Mouse (Mus musculus) naive thymus-derived CD4-positive, alpha-beta T cell, adult 2 months (primary cell): ENCODE measurements around the gene Gss.

Experiments
- DNase-seq: peaks from one replicate; pipeline ENCODE4 v3.0.0-alpha.2; 2011; ENCODE audit warnings: low read depth

The Gss gene

GRCm38 (mm10) chr2:155573996-155574395 is 18.6 kb downstream of the Gss start:
- DNase-seq, result no peak

- no peak for DNase-seq
Observed at GRCm38 (mm10) chr2:155573001-155573400, 19.6 kb downstream of the Gss start.

- DNase-seq, result no peak
Observed at GRCm38 (mm10) chr2:155569223-155569807, 23.3 kb downstream of the Gss start.

GRCm38 (mm10) chr2:155567751-155568150 is 24.9 kb downstream of the Gss start:
- DNase-seq, result no peak

- DNase-seq, result no peak
Observed at GRCm38 (mm10) chr2:155562934-155563333, 29.7 kb downstream of the Gss start.

DNA sequence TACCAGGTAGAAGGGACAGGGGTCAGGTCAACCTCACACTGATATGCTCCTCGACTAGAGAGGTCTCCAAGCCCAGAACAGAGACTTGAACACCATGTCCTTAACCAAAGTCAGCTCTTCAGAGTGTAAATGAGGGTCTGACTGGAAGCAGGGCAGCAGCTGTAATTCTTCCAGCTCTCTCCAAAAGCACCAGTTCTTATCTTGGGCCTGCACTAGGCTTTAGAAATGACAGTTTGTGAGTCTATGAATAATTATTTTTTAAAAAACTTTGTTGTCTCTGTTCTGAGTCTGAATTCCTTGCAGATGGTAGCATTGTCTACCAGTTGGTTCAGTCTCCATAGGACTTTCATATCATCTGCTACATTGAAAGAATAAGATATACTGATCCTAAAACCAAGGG is 30.4 kb downstream of the Gss start:
- DNase-seq, result no peak

DNA sequence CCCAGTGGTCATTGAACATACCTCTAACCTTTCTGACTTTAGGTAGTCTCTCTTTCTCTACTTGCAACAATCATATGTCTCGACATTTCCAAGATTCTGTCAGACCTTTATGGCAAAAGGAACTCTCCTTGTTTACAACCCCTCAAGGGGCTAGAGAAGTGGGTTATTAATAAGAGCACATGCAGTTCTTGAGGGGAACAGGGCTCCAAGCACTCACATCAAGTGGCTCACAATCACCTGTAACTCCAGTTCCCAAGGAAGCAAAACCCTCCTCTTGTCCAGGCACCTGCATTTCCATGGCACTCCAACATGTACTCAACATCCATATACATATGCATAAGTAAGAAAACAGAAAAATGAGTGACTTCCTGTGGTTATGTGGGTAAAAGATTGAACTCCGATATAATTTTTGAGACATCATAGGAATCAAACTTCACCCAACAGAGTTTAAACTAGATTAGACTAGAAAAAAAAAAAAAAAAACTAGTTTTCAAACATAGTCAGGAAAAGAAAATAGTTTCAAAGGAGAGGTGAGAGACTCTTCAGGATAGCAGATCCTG is 38.1 kb downstream of the Gss start:
- DNase-seq, result peak; percentile 64

DNA sequence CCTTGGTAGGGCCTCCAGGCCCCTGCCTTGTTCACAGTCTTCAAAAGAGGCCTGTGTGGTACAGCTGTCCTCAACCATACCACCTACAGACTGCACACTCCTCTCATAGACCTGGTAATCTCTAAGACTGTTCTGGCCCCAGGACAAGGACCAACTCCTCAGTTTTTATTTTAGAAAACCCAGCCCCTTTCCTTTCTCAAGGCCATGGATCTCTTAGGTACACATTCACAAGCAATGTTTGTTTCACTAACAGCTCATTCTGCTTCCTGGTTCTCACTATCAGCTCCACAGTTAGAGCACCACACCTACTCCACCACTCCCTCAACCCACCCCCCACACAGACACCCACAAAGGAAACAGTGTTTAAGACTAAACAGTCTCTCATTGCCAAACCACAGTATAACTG is 39.7 kb downstream of the Gss start:
- peak; percentile 74 for DNase-seq

DNA sequence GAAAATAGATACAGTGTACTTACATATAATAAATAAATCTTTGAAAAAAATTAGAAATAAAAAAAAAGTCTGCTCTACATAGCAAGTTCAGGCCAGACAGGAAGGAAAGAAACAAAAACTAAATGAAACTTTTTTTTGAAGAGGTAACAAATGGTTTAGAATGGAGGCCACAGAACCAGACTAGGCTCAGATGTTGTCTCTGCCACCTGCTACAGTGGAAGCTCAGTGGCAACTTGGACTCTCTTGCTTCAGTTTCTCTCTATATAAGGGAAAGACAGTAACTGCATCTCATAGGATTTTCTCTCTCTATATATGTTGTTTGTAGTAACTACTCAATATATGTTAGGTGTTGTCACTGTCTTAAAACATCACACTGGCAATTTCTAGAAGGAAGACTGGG is 40.3 kb downstream of the Gss start:
- peak; percentile 41 for DNase-seq

DNA sequence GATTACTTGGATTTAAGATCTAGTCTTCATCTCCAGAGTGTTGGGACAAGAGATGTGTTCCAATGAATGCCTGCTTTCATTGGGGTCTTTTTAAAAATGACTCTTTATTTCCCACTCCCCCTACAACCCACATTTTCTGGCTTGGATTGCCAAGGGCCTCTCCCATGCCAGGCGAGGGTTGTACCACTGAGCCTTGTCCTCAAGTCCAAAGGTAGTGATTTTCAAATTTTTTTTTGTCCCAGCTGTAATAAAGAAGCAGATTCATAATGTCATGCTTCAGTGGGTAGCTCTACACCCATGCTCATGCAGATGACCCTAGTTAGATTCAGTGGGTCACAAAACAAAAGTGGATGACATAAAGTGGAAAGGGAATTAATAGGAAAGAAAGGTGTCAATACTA is 45.7 kb downstream of the Gss start:
- no peak for DNase-seq

- DNase-seq, result no peak
Observed at GRCm38 (mm10) chr2:155540822-155541458, 51.7 kb downstream of the Gss start.

DNA sequence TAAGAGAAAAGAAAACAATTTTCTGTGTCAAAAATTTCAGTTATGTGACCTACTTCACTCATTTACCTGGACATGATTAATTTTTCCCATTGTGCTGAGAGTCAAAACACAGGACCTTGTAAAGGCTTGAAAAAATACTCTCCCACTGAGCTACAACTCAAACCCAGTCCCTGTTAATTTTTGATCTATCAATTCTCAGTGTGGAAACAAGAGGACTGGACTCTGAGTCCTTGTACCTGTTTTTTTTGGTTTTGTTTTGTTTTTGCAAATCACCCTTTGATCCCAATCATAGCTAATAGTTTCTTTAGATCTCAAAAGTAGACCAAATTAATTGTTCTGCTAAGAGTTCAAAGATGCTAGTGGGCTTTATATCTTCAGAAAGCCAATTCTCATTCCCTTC is 52.9 kb downstream of the Gss start:
- DNase-seq, result no peak

GRCm38 (mm10) chr2:155538463-155539057 is 54.0 kb downstream of the Gss start:
- peak; percentile 48 for DNase-seq

DNA sequence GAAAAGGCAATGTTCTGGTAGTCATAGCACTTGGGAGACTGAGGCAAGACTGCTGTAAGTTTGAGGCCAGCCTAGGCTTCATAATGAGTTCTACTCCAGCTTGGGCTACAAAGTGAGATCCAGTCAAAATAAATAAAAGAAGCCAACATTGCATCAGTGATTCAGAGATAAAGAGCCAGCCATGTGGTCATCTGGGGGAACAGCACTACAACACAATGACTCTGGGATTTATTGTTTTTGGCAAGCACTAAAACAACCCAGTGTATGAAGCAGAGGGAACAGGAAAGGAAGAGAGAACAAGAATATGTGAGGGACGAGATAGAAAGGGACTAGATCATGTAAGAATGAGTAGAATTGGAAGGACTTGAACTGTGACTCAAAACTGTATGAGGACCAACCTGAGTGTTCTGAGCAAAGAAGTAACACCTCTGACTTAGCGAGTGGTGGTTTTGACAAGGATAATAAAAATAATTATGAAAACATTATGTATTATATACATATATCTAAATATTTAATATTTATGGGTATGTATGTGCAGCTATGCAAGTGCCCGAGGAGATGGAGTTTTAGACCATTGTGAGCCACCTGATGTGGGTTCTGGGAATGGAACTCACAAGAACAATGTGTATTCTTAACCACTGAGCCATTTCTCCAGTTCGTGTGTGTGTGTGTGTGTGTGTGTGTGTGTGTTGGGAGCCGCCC is 54.7 kb downstream of the Gss start:
- peak; percentile 66 for DNase-seq

DNA sequence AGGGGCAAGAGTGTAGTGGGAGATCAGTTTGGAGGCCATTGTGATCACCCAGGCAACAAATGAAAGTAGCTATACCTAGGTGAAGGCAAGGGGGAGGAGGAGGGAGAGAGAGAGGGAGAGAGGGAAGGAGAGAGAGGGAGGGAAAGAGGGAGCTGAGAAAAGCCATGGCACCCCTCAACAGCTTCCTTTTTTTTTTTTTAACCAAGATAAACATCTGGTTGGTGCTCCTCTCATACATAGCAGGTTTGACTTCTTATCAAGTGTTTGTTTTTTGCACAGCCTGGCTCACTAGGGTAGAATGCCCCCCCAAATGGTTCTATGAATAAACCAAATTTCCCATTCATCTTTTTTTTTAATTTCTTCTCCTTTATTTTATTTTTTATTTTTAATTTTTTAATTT is 56.3 kb downstream of the Gss start:
- DNase-seq, result no peak

GRCm38 (mm10) chr2:155527367-155527766 is 65.2 kb downstream of the Gss start:
- DNase-seq, result no peak

- DNase-seq, result no peak
Observed at GRCm38 (mm10) chr2:155524378-155524777, 68.2 kb downstream of the Gss start.

DNA sequence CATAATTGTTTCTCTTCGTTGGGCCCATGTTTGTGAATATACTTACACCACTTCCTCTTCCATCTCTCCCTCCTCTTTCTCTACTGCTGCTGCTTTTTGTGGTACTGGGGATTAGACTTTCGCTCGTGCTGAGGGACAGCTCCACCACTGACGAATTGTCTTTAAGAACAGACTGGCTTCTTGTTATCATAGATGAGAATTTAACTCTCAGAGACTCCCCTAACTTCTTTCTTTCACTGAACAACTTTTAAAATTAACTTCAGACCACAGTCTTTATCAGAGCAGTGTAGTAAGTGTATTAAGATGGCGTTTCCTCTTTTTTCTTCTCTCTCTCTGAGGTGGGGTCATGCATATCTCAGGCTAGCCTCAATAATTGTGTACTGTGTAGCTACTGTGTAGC is 68.9 kb downstream of the Gss start:
- peak; percentile 7 for DNase-seq

- no peak for DNase-seq
Observed at GRCm38 (mm10) chr2:155518531-155519270, 73.9 kb downstream of the Gss start.

GRCm38 (mm10) chr2:155517455-155518423 is 74.9 kb downstream of the Gss start, which contains the start of the genes Acss2 and Ggt7:
TSS of gene Acss2 (plus strand) at chr2:155517948.
TSS of gene Ggt7 (minus strand) at chr2:155518237.
- peak; percentile 98 for DNase-seq

GRCm38 (mm10) chr2:155515941-155516340 is 76.7 kb downstream of the Gss start:
- DNase-seq, result peak; percentile 76
